Mouse (Mus musculus) brain, embryonic 14.5 days (tissue): ENCODE data around the gene Notch2. TPM values are rescaled to one million over a fixed set of nuclear protein-coding genes. Genes with fewer than 3 reads are reported as not detected.

Experiments
- DNase-seq: peaks from one replicate; pipeline ENCODE4 v3.0.0-alpha.2; 2011; ENCODE audit warnings: low read depth
- CTCF ChIP-seq: fragments of 200-500 bp; IDR thresholded peaks from 2 replicates; pipeline ENCODE4 v1.5.1; 2012; ENCODE audit warnings: inconsistent platforms, mild to moderate bottlenecking, moderate library complexity, borderline replicate concordance; ENCODE audit not compliant: insufficient read depth, insufficient read length; ENCODE audit errors: extremely low read depth
- POLR2A ChIP-seq: fragments of 200-500 bp; IDR thresholded peaks from 2 replicates; pipeline ENCODE4 v1.6.1; 2012; ENCODE audit warnings: mild to moderate bottlenecking, inconsistent platforms, borderline replicate concordance; ENCODE audit not compliant: poor library complexity, insufficient read depth, insufficient read length, severe bottlenecking; ENCODE audit errors: extremely low read depth
- polyA plus RNA-seq: library from polyadenylated mRNA; depleted of rRNA; stranded (reverse); fragments of >200 nt; gene quantifications from 2 replicates; pipeline ENCODE4 v1.2.3, GENCODE M21; 2012

Notch2 gene
- polyA plus RNA-seq, 1 experiment = 18.2 TPM

GRCm38 (mm10) chr3:98050492-98051406, 37.4 kb downstream of the Notch2 start:
- TF ChIP-seq CTCF (no peak), POLR2A (no peak)
- DNase-seq = peak; percentile 78

DNA sequence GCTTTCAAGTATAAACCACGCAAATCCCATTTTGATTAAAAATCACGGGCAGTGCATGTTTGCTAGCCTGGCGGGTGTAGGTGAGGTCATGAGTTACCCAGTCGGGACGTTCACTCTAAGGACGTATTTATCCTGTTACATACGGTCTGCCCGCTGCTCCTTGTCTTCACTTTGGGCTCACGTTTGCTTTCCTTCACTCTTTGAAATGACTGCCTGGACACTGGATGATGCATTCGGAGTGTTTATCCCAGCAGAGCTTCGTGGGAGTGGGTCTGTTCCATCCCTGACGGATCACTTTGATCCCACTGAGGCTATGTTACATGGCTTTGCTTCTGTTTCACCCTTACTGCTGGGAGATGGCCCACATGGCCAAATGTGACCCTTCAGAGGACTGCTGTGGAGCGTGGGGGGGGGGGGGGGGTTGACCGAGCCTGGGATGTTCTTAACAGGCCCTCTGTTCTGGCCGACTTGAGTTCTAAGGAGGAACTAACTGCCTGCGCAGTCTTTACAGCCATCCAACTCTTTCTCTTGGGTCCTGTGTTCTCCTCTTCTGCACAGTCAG, 38.2 kb downstream of the Notch2 start:
- DNase-seq = no peak
- TF ChIP-seq CTCF (no peak), POLR2A (no peak)

GRCm38 (mm10) chr3:98052507-98053430, 39.4 kb downstream of the Notch2 start:
- no peak for TF ChIP-seq CTCF
- no peak for TF ChIP-seq POLR2A
- DNase-seq = peak; percentile 62

DNA sequence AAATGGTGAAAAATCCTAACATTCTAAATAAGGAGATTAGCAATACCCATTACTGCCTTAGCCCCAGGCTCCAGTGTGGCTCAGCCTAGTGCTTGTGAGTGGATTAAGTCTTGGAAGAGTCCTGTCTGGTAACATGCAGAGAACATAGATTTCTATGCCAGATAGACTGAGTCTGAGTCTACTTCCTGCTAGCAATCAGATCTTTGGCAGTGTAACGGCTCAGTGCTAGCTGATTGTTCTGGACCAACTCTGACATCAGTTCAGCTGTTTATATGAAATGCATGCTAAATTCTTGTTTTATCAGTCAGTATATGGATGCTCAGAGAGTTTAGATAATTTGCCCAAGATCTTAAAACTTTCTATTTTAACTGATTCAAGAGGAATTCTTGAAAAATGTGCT, 40.5 kb downstream of the Notch2 start:
- no peak for DNase-seq
- TF ChIP-seq POLR2A = no peak
- no peak for TF ChIP-seq CTCF

DNA sequence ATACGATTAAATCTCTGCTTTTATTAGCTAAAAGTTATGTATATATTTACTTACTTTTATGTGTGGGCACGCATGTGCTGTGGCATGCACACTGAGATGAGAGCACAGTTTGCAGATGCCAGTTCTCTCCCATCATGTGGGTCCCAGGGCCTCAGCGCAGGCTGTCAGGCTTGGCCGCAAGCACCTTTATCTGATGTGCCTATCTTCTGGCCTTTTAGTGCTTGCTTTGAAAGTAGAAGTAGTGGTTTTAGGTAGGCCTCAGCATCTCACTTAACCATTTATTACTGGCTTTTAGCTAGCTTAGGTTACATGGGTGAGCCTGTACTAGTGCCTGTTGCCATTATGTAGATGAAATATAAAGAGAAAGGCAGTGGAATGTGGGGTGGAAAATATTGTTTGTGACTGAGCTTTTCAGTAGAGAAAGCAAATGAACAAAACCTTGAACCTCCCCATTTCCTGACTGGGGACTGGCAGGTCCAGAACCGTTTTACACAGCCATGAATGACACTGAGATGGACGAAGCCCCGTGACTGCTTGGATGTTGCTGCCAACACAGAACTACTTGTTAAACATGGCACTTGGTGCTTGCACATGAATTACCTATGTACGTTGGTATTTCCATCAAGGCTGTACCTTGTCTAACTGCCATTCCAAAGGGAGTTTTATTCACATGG, 41.1 kb downstream of the Notch2 start:
- TF ChIP-seq POLR2A (no peak), CTCF (no peak)
- DNase-seq = peak; percentile 72

GRCm38 (mm10) chr3:98055008-98055345, 41.6 kb downstream of the Notch2 start:
- TF ChIP-seq CTCF = no peak
- TF ChIP-seq POLR2A = no peak
- peak; percentile 71 for DNase-seq

DNA sequence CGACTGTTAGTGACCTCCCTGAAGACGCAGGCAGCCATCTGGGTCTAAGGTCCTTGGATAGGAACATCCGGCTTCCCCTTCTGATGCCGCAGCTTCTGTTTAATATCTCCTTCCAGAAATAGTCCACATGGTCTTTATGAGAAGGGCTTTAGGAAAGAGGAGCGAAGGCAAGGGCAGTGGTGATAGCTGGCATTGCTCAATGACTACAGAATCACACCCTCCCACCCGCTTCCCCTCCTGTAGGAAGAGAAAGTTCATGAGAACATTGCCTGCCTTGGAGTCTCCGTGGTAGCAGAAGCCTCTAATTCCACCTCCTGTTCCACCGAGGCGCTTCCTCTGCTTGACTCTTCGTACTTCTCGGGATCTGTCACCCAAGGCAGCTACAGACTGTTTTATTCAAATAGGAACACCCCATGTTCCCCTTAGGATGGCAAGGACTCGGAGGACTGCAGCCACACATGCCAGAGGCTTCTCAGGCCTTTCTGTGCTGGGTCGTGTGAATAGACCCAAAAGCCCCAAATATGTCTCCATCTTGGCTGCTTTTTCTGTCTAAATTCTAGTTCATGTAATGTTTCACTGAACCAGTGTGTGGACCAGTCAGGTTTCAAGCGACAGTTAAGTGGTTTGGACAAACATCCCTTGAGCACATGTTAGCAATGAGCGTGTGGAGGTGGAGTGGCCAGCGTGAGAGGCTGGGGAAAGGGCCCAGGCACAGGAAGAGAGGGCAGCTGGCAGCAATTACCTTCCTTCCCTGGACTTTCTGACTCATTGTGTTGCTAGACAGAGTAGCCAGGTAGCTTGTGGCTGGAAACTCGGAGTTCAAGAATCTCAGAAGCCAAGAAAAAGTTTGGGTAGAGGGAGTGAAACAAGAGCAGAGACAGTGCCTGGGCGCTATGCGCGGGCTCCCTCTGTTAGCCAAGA, 42.7 kb downstream of the Notch2 start:
- no peak for TF ChIP-seq POLR2A
- TF ChIP-seq CTCF = no peak
- DNase-seq = no peak

DNA sequence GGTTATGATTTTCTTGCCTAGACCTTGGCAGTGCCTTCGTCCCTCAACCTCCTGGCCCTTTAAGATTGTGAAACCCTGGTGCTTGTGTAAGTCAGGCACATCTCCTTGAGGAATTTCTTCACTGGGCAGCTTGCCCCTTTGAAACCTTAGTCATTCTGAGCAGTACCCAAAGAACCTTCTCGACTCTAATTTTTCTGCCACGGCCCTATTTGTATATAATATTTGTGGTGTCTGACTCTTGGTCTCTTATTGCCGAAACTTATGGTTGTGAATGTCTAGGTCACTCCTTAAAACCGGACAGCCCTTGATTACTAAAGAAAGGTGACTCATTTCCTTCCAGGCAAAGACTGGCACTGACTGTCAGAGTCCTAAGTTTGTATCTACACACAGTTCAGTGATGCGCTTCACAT, 43.6 kb downstream of the Notch2 start:
- TF ChIP-seq POLR2A (no peak), CTCF (no peak)
- no peak for DNase-seq

DNA sequence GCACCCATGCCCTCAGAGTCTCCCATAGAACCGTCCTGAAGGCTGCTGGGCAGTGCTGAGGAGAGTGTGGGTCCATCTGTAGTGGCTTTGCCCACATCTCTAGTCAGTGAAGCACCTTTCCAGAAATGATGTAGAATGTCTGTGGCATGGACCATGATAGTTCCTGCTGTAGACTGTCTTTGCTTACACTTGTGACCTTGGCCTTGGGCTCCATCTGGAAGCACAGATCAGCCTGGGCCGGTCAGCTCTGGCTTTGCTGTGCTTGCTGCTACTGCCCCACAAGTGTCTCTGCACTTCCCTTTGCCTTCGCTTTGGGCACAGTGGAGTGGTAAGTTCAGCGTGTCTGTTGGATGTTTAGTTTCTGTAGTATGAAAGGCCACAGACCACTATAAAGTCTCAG, 45.7 kb downstream of the Notch2 start:
- DNase-seq = no peak
- TF ChIP-seq POLR2A (no peak), CTCF (no peak)
